Mouse (Mus musculus): Measurements from ENCODE around the gene Synpo2. TPM values are rescaled to one million over a fixed set of nuclear protein-coding genes. Genes with fewer than 3 reads are reported as not detected.

Gene Synpo2
- polyA plus RNA-seq, 1 experiment = 7.2 TPM

DNA sequence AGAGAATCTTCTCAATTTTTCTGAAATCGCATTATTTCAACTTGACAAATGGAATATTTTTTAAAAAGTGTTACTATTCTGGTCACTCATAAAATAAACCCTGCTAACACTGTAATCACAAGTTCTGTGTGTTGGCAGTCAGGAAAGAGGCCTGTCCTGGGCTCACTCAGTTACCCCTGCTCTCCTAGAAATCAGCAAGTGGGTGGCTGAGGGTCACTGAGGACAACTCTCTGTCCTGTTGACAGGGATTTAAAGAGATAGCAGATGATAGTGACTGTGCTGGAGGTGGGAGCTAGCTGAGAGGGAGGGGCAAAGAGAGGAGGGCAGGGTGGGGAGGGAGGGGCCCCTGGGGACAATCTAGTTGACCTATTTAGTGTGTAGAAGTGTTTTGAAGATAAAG lies 165.0 kb downstream of the Synpo2 start:
- no peaks in the 10 kb centered on the region for H3K27me3 ChIP-seq (ENCODE audit: control insufficient read depth, insufficient read depth, insufficient read length)
- H3K79me3 ChIP-seq (ENCODE audit: low read depth) = no peaks in the 10 kb centered on the region
- H3K79me2 ChIP-seq (ENCODE audit: control insufficient read depth, insufficient read depth) = no peaks in the 10 kb centered on the region
- no peaks in the 10 kb centered on the region for H3K36me3 ChIP-seq (ENCODE audit: control insufficient read depth, insufficient read depth)
- H3K4me3 ChIP-seq (ENCODE audit: insufficient read depth, poor library complexity, severe bottlenecking) = no peak overlapping the region
- H3ac ChIP-seq (ENCODE audit: control insufficient read depth, insufficient read length, low read depth) = no peak overlapping the region
- TF ChIP-seq CEBPB (IDR thresholded peaks at IDR 0.05; ENCODE audit: low read depth) = no peak
- no peak for TF ChIP-seq MYOG (IDR thresholded peaks at IDR 0.05; ENCODE audit: control insufficient read depth, extremely low read depth, insufficient read length)
- TF ChIP-seq USF1 (IDR thresholded peaks at IDR 0.05; ENCODE audit: low read depth) = no peak
- TF ChIP-seq MAX (IDR thresholded peaks at IDR 0.05) = no peak
- TF ChIP-seq FOSL1 (IDR thresholded peaks at IDR 0.05; ENCODE audit: insufficient read depth, low read length, poor library complexity, severe bottlenecking) = no peak
- no peak for TF ChIP-seq MYOD1 (IDR thresholded peaks at IDR 0.05; ENCODE audit: control insufficient read depth, insufficient read length, low read depth)
- no peak for TF ChIP-seq CTCF (IDR thresholded peaks at IDR 0.05; ENCODE audit: control insufficient read depth, insufficient read depth, insufficient read length)

DNA sequence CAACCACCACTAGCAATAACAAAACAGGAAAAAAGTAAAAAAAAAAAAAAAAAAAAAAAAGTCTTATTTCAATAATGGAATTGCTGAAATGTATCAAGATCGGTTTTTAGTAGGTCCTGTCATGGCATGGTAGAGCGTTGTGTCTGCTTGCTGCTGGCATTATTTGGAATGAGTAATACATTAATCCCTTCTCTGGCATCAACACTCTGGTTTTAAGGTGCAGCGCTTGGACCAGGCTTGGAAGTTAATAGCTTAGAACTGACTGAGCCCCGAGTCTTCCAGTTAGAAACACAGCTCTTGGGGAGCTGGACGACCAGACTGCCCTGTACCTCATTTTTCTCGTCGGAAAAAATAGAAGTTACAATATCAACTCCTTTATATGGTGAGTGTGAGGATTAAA lies 169.1 kb downstream of the Synpo2 start:
- H3K79me2 ChIP-seq (ENCODE audit: control insufficient read depth, insufficient read depth) = no peaks in the 10 kb centered on the region
- H3K36me3 ChIP-seq (ENCODE audit: control insufficient read depth, insufficient read depth) = no peaks in the 10 kb centered on the region
- H3K79me3 ChIP-seq (ENCODE audit: low read depth) = no peaks in the 10 kb centered on the region
- no peaks in the 10 kb centered on the region for H3K27me3 ChIP-seq (ENCODE audit: control insufficient read depth, insufficient read depth, insufficient read length)
- TF ChIP-seq CTCF (IDR thresholded peaks at IDR 0.05; ENCODE audit: control insufficient read depth, insufficient read depth, insufficient read length) (no peak), MYOD1 (IDR thresholded peaks at IDR 0.05; ENCODE audit: control insufficient read depth, insufficient read length, low read depth) (no peak), MYOG (IDR thresholded peaks at IDR 0.05; ENCODE audit: control insufficient read depth, extremely low read depth, insufficient read length) (no peak), FOSL1 (IDR thresholded peaks at IDR 0.05; ENCODE audit: insufficient read depth, low read length, poor library complexity, severe bottlenecking) (no peak), MAX (IDR thresholded peaks at IDR 0.05) (no peak), CEBPB (IDR thresholded peaks at IDR 0.05; ENCODE audit: low read depth) (no peak), USF1 (IDR thresholded peaks at IDR 0.05; ENCODE audit: low read depth) (no peak)
- H3K4me3 ChIP-seq (ENCODE audit: insufficient read depth, poor library complexity, severe bottlenecking) = no peak overlapping the region
- no peak overlapping the region for H3ac ChIP-seq (ENCODE audit: control insufficient read depth, insufficient read length, low read depth)

GRCm38 (mm10) chr3:123065466-123065865 lies 170.5 kb downstream of the Synpo2 start:
- no peak for TF ChIP-seq CTCF (IDR thresholded peaks at IDR 0.05; ENCODE audit: control insufficient read depth, insufficient read depth, insufficient read length)
- TF ChIP-seq MYOG (IDR thresholded peaks at IDR 0.05; ENCODE audit: control insufficient read depth, extremely low read depth, insufficient read length) = no peak
- TF ChIP-seq MYOD1 (IDR thresholded peaks at IDR 0.05; ENCODE audit: control insufficient read depth, insufficient read length, low read depth) = no peak
- no peak for TF ChIP-seq MAX (IDR thresholded peaks at IDR 0.05)
- TF ChIP-seq FOSL1 (IDR thresholded peaks at IDR 0.05; ENCODE audit: insufficient read depth, low read length, poor library complexity, severe bottlenecking) = no peak
- no peak for TF ChIP-seq CEBPB (IDR thresholded peaks at IDR 0.05; ENCODE audit: low read depth)
- no peak for TF ChIP-seq USF1 (IDR thresholded peaks at IDR 0.05; ENCODE audit: low read depth)
- no peaks in the 10 kb centered on the region for H3K79me2 ChIP-seq (ENCODE audit: control insufficient read depth, insufficient read depth)
- H3ac ChIP-seq (ENCODE audit: control insufficient read depth, insufficient read length, low read depth) = no peak overlapping the region
- no peaks in the 10 kb centered on the region for H3K27me3 ChIP-seq (ENCODE audit: control insufficient read depth, insufficient read depth, insufficient read length)
- no peaks in the 10 kb centered on the region for H3K36me3 ChIP-seq (ENCODE audit: control insufficient read depth, insufficient read depth)
- H3K4me3 ChIP-seq (ENCODE audit: insufficient read depth, poor library complexity, severe bottlenecking) = no peak overlapping the region
- no peaks in the 10 kb centered on the region for H3K79me3 ChIP-seq (ENCODE audit: low read depth)

GRCm38 (mm10) chr3:123064186-123064585 lies 171.8 kb downstream of the Synpo2 start:
- H3K79me2 ChIP-seq (ENCODE audit: control insufficient read depth, insufficient read depth) = no peaks in the 10 kb centered on the region
- H3K36me3 ChIP-seq (ENCODE audit: control insufficient read depth, insufficient read depth) = no peaks in the 10 kb centered on the region
- no peak overlapping the region for H3K4me3 ChIP-seq (ENCODE audit: insufficient read depth, poor library complexity, severe bottlenecking)
- H3K27me3 ChIP-seq (ENCODE audit: control insufficient read depth, insufficient read depth, insufficient read length) = no peaks in the 10 kb centered on the region
- H3K79me3 ChIP-seq (ENCODE audit: low read depth) = no peaks in the 10 kb centered on the region
- H3ac ChIP-seq (ENCODE audit: control insufficient read depth, insufficient read length, low read depth) = no peak overlapping the region
- no peak for TF ChIP-seq USF1 (IDR thresholded peaks at IDR 0.05; ENCODE audit: low read depth)

- Histone ChIP-seq H3K27me3 (ENCODE audit: control insufficient read depth, insufficient read depth, insufficient read length) (no peaks in the 10 kb centered on the region), H3K79me3 (ENCODE audit: low read depth) (no peaks in the 10 kb centered on the region), H3K79me2 (ENCODE audit: control insufficient read depth, insufficient read depth) (no peaks in the 10 kb centered on the region), H3K36me3 (ENCODE audit: control insufficient read depth, insufficient read depth) (no peaks in the 10 kb centered on the region), H3ac (ENCODE audit: control insufficient read depth, insufficient read length, low read depth) (no peak overlapping the region), H3K4me3 (ENCODE audit: insufficient read depth, poor library complexity, severe bottlenecking) (no peak overlapping the region)
- TF ChIP-seq FOSL1 (IDR thresholded peaks at IDR 0.05; ENCODE audit: insufficient read depth, low read length, poor library complexity, severe bottlenecking) = no peak
These were observed 174.0 kb downstream of the Synpo2 start for GRCm38 (mm10) chr3:123061931-123062330.

GRCm38 (mm10) chr3:123058832-123059231 lies 177.1 kb downstream of the Synpo2 start:
- no peaks in the 10 kb centered on the region for H3K79me3 ChIP-seq (ENCODE audit: low read depth)
- no peaks in the 10 kb centered on the region for H3K79me2 ChIP-seq (ENCODE audit: control insufficient read depth, insufficient read depth)
- H3K4me3 ChIP-seq (ENCODE audit: insufficient read depth, poor library complexity, severe bottlenecking) = no peak overlapping the region
- no peak for TF ChIP-seq MYOG (IDR thresholded peaks at IDR 0.05; ENCODE audit: control insufficient read depth, extremely low read depth, insufficient read length)
- TF ChIP-seq CEBPB (IDR thresholded peaks at IDR 0.05; ENCODE audit: low read depth) = no peak
- TF ChIP-seq MYOD1 (IDR thresholded peaks at IDR 0.05; ENCODE audit: control insufficient read depth, insufficient read length, low read depth) = no peak
- H3K27me3 ChIP-seq (ENCODE audit: control insufficient read depth, insufficient read depth, insufficient read length) = no peaks in the 10 kb centered on the region
- no peak overlapping the region for H3ac ChIP-seq (ENCODE audit: control insufficient read depth, insufficient read length, low read depth)
- H3K36me3 ChIP-seq (ENCODE audit: control insufficient read depth, insufficient read depth) = no peaks in the 10 kb centered on the region

Data from C2C12 (cell line).